Mouse (Mus musculus) bone marrow, adult 2 months (tissue): ENCODE results near the gene Olfr885. TPM values are rescaled to one million over a fixed set of nuclear protein-coding genes. Genes with fewer than 3 reads are reported as not detected.

Experiments used
- H3K27ac ChIP-seq: fragments of 200-500 bp; 2 replicates; pipeline ENCODE4 v1.5.1; 2012; ENCODE audit warnings: low read depth, mild to moderate bottlenecking, control low read depth, inconsistent platforms, low read length; ENCODE audit not compliant: control insufficient read depth, poor library complexity, insufficient read depth
- H3K4me1 ChIP-seq: fragments of 200-500 bp; 2 replicates; pipeline ENCODE4 v1.6.1; 2011; ENCODE audit warnings: low read length; ENCODE audit not compliant: control insufficient read depth, insufficient read depth
- H3K4me3 ChIP-seq: fragments of 200-500 bp; replicated peaks from 2 replicates; pipeline ENCODE3; 2011; ENCODE audit warnings: mild to moderate bottlenecking, low read depth, low read length, control low read depth; ENCODE audit not compliant: control insufficient read depth
- CTCF ChIP-seq: fragments of 200-500 bp; IDR thresholded peaks from 2 replicates; pipeline ENCODE4 v1.5.1; 2011; ENCODE audit warnings: low read length, control low read depth; ENCODE audit not compliant: control insufficient read depth, insufficient read depth
- POLR2A ChIP-seq: fragments of 200-500 bp; IDR thresholded peaks from 2 replicates; pipeline ENCODE4 v1.6.1; 2011; ENCODE audit warnings: low read depth, mild to moderate bottlenecking, control low read depth, low read length, borderline replicate concordance; ENCODE audit not compliant: control insufficient read depth
- WGBS: fragments of 180-500 bp; shearing (Covaris S2); methylation state at CpG from one replicate; pipeline ENCODE4 v1.1.7; 2018; 5-methylcytosine and 5-hydroxymethylcytosine counted together
- polyA plus RNA-seq: library from polyadenylated mRNA; stranded (reverse); fragments of >200 nt; gene quantifications from 2 replicates; pipeline ENCODE4 v1.2.4, GENCODE M21; 2011; ENCODE audit warnings: low replicate concordance; ENCODE audit not compliant: missing spikeins, insufficient read depth, insufficient read length

Gene Olfr885
- polyA plus RNA-seq, result not detected in 2 replicates

- 77% methylated on average over 3 of the region's 3 CpGs for WGBS
- Histone ChIP-seq H3K27ac (no peak within 1 kb of the TSS), H3K4me1 (no peaks in the 10 kb centered on the region), H3K4me3 (no peak within 1 kb of the TSS)
- TF ChIP-seq CTCF (no peak), POLR2A (no peak)
Measured at GRCm38 (mm10) chr9:38061022-38061421, at the start of gene Olfr885. Olfr885 (plus strand) TSS chr9:38061322.

DNA sequence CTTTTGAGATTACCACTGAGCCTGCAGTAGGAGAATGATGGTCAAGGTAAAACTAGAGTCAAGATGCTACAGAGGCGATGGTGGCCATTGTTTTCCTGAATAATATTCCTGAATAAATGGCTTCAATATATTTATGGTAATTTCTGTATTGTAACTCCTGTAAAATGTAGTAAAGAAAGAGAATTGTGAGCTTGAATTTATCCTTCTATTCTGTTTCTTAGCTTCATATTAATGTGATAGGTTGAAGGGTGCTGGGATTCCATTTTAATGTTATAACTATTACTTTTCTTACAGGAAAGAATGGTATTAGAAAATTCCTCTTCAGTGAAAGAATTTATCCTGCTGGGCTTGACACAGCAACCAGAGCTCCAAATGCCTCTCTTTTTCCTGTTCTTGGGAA is 35.6 kb upstream of the Olfr885 start, which contains the start of gene Olfr883:
Gene Olfr883 (plus strand): TSS at position 301 of the 400 bp plus-strand sequence.
- H3K4me1 ChIP-seq, result no peaks in the 10 kb centered on the region
- 59% methylated on average over 1 of the region's 1 CpGs for WGBS
- no peak within 1 kb of the TSS for H3K27ac ChIP-seq
- TF ChIP-seq POLR2A (no peak), CTCF (no peak)
- no peak within 1 kb of the TSS for H3K4me3 ChIP-seq

DNA sequence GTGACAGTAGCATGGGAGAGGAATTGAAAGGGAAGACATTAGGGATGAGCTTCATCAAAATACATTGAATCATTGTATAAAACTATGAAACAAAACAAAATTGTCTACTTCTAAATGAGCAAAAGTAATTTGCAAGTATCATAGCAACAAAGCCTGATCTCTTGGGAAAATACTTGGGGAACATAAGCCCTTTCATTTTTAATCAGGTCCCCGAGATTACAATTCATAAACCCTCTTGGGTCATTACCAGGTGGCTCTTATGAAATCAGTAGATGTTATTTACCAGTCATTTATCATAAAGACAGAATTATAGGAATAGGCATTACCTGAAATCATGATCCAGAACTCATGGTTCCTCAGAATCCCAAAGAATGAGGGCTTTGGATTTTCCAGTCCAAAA is 14.9 kb upstream of the Olfr885 start, which contains the start of gene Olfr884:
Gene Olfr884 (plus strand): TSS at position 301 of the 400 bp plus-strand sequence.
- 53% methylated on average over 1 of the region's 1 CpGs for WGBS
- Histone ChIP-seq H3K4me3 (no peak within 1 kb of the TSS), H3K27ac (no peak within 1 kb of the TSS), H3K4me1 (no peaks in the 10 kb centered on the region)
- TF ChIP-seq POLR2A (no peak), CTCF (no peak)

DNA sequence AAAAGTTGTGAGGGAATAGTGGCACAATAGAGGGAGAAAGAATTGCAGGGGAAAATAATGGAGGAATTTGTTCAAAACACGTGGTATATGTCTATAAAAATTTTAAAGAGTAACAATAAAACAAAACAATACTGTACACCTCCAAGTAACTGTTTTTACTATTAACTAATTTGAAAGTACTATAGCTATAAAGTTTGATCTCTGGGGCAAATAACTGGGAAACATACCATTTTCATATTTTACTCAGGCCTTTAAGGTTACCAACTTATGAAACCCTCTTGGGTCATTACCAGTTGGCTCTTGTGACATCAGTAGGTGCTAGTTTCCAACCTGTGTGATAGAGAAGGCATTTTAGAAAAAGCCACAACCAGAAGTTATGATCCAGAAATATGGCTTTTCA is 22.6 kb downstream of the Olfr885 start, which contains the start of gene Olfr887:
Gene Olfr887 (plus strand): TSS at position 301 of the 400 bp plus-strand sequence.
- Histone ChIP-seq H3K4me1 (no peaks in the 10 kb centered on the region), H3K4me3 (no peak within 1 kb of the TSS), H3K27ac (no peak within 1 kb of the TSS)
- TF ChIP-seq POLR2A (no peak), CTCF (no peak)
- WGBS, result 45% methylated on average over 1 of the region's 1 CpGs

DNA sequence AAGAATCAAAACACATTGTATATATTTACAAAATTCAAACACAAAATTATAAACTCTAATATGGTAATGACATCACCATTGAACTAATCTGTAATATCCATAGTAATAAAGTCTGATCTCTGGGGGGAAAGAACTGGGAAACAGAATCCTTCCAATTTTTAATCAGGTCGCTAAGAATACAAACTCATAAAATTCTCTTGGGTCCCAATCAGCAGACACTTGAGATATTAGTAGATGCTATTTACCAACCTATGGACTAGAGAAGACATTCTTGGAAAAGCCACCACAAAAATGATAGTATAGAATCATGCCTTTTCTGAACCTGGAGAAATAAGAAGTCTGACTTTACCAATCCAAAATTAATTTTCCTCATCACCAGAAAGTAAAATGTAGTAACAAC is 46.7 kb downstream of the Olfr885 start, which contains the start of gene Olfr888:
Gene Olfr888 (plus strand): TSS at position 301 of the 400 bp plus-strand sequence.
- 85% methylated on average over 1 of the region's 1 CpGs for WGBS
- H3K4me1 ChIP-seq, result no peaks in the 10 kb centered on the region
- no peak within 1 kb of the TSS for H3K27ac ChIP-seq
- no peak within 1 kb of the TSS for H3K4me3 ChIP-seq
- no peak for TF ChIP-seq CTCF
- TF ChIP-seq POLR2A, result no peak

Other genes starting within 250 kb of the Olfr885 start
- gene Olfr877, start 207.1 kb upstream of the Olfr885 start, polyA plus RNA-seq, result not detected in 2 replicates
- not detected in 2 replicates for gene Olfr145, start 164.6 kb upstream of the Olfr885 start, polyA plus RNA-seq
- not detected in 2 replicates for gene Olfr878, start 143.5 kb upstream of the Olfr885 start, polyA plus RNA-seq
- 0.35 TPM in 1 of 2 replicates, not detected in the other for gene Olfr881, start 69.5 kb upstream of the Olfr885 start, polyA plus RNA-seq
- gene Olfr883, start 35.5 kb upstream of the Olfr885 start, polyA plus RNA-seq, result not detected in 2 replicates
- gene Olfr884, start 14.8 kb upstream of the Olfr885 start, polyA plus RNA-seq, result not detected in 2 replicates
- 0.16 and 0.95 TPM in 2 replicates for gene Olfr887, start 22.8 kb downstream of the Olfr885 start, polyA plus RNA-seq
- not detected in 2 replicates for gene Olfr888, start 46.8 kb downstream of the Olfr885 start, polyA plus RNA-seq
- gene Olfr889, start 53.9 kb downstream of the Olfr885 start, polyA plus RNA-seq, result 0.35 TPM in 1 of 2 replicates, not detected in the other
- gene Olfr890, start 81.2 kb downstream of the Olfr885 start, polyA plus RNA-seq, result not detected in 2 replicates
- gene Olfr891, start 119.5 kb downstream of the Olfr885 start, polyA plus RNA-seq, result not detected in 2 replicates
- gene Olfr893, start 147.0 kb downstream of the Olfr885 start, polyA plus RNA-seq, result not detected in 2 replicates
- gene Olfr894, start 156.7 kb downstream of the Olfr885 start, polyA plus RNA-seq, result not detected in 2 replicates
- gene Olfr143, start 191.5 kb downstream of the Olfr885 start, polyA plus RNA-seq, result not detected in 2 replicates
- gene Olfr895, start 206.5 kb downstream of the Olfr885 start, polyA plus RNA-seq, result not detected in 2 replicates
- not detected in 2 replicates for gene Olfr896-ps1, start 229.8 kb downstream of the Olfr885 start, polyA plus RNA-seq